Mouse (Mus musculus): ENCODE data around the gene Mgat3. TPM values are rescaled to one million over a fixed set of nuclear protein-coding genes. Genes with fewer than 3 reads are reported as not detected.
A peak's percentile ranks its signal among the peaks of the same experiment; 100 is the strongest.

The Mgat3 gene
- total and polyA plus RNA-seq, 3 experiments: not detected

- H3K4me1 ChIP-seq (ENCODE audit: control insufficient read depth in 1 of 2, insufficient read depth in 2 of 2, low read length in 2 of 2): peaks cover 20 to 41% of the 10 kb centered on the region in 2 experiments
- H3K36me3 ChIP-seq (ENCODE audit: control insufficient read depth in 1 of 2, insufficient read depth in 2 of 2, low read length in 2 of 2): peaks cover 0 to 38% of the 10 kb centered on the region in 2 experiments; a peak in 2 of 4 replicates
- H3K9ac ChIP-seq (ENCODE audit: control insufficient read depth, low read depth, low read length, poor library complexity, severe bottlenecking): peak within 1 kb of the TSS; percentile 99
These were observed 40.4 kb upstream of the Mgat3 start, which contains the start of gene Tab1 for GRCm38 (mm10) chr15:80132993-80133586. Tab1 (plus strand) TSS chr15:80133127.

GRCm38 (mm10) chr15:80133682-80134449 lies 39.7 kb upstream of the Mgat3 start:
- Histone ChIP-seq H3K27me3 (ENCODE audit: control insufficient read depth in 1 of 2, insufficient read depth in 2 of 2, low read length in 2 of 2) (no peaks in the 10 kb centered on the region), H3K27ac (ENCODE audit: control insufficient read depth, low read depth, low read length) (peak overlapping the region; percentile 95), H3K9ac (ENCODE audit: control insufficient read depth, low read depth, low read length, poor library complexity, severe bottlenecking) (peak overlapping the region; percentile 99), H3K9me3 (replicated peaks; ENCODE audit: insufficient read depth, low read length) (no peaks in the 10 kb centered on the region), H3K79me2 (ENCODE audit: control insufficient read depth, insufficient read depth, low read length, poor library complexity) (peaks cover 46% of the 10 kb centered on the region), H3K4me3 (ENCODE audit: control insufficient read depth in 1 of 2, insufficient read depth in 1 of 2, low read depth in 2 of 2, low read length in 2 of 2) (peak overlapping the region; percentile 69 to 76), H3K4me1 (ENCODE audit: control insufficient read depth in 1 of 2, insufficient read depth in 2 of 2, low read length in 2 of 2) (peaks cover 20 to 41% of the 10 kb centered on the region in 2 experiments), H3K36me3 (ENCODE audit: control insufficient read depth in 1 of 2, insufficient read depth in 2 of 2, low read length in 2 of 2) (peaks cover 0 to 38% of the 10 kb centered on the region in 2 experiments; a peak in 2 of 4 replicates)
- peak; percentile 81 for DNase-seq (ENCODE audit: low read depth, low spot score)
- TF ChIP-seq USF1 (IDR thresholded peaks at IDR 0.05; ENCODE audit: low read depth, low read length) (no peak), POLR2AphosphoS2 (IDR thresholded peaks at IDR 0.05; ENCODE audit: low read length) (no peak; the same call in 1 of the 2 replicates), ZKSCAN1 (IDR thresholded peaks at IDR 0.05; ENCODE audit: low read depth, low read length) (no peak), ZMIZ1 (IDR thresholded peaks at IDR 0.05; ENCODE audit: low read depth, low read length) (no peak), MYC (IDR thresholded peaks at IDR 0.05; ENCODE audit: low read depth, low read length) (no peak), POLR2A (IDR thresholded peaks at IDR 0.05; ENCODE audit: control insufficient read depth in 1 of 2, insufficient read depth in 1 of 2, low read depth in 1 of 2, low read length in 2 of 2, poor library complexity in 1 of 2) (peak in 1 of 2 experiments; percentile 32; a peak in 2 of 4 replicates), BHLHE40 (IDR thresholded peaks at IDR 0.05; ENCODE audit: borderline replicate concordance, low read depth, low read length) (no peak), JUND (IDR thresholded peaks at IDR 0.05; ENCODE audit: low read depth, low read length) (no peak), CHD1 (IDR thresholded peaks at IDR 0.05; ENCODE audit: low read depth, low read length) (peak; percentile 90), UBTF (IDR thresholded peaks at IDR 0.05; ENCODE audit: borderline replicate concordance, insufficient read depth, low read depth, low read length) (no peak), MYB (IDR thresholded peaks at IDR 0.05; ENCODE audit: low read depth, low read length) (no peak), ELF1 (IDR thresholded peaks at IDR 0.05; ENCODE audit: low read depth, low read length) (0 out of 2 replicates have a peak, but pooled peaks have one; percentile 27), MAZ (IDR thresholded peaks at IDR 0.05; ENCODE audit: low read depth, low read length) (no peak), SMC3 (IDR thresholded peaks at IDR 0.05; ENCODE audit: low read depth, low read length) (no peak), MEF2A (IDR thresholded peaks at IDR 0.05; ENCODE audit: extremely low read depth, insufficient replicate concordance, low read depth, low read length, poor library complexity, severe bottlenecking) (no peak), MXI1 (IDR thresholded peaks at IDR 0.05; ENCODE audit: low read depth, low read length) (no peak; the same call in 1 of the 2 replicates), TBP (IDR thresholded peaks at IDR 0.05; ENCODE audit: low read depth, low read length) (no peak)

More at GRCm38 (mm10) chr15:80132993-80133586, 40.4 kb upstream of the Mgat3 start, which contains the start of gene Tab1:
- H3K27me3 ChIP-seq (ENCODE audit: control insufficient read depth in 1 of 2, insufficient read depth in 2 of 2, low read length in 2 of 2): no peaks in the 10 kb centered on the region
- H3K79me2 ChIP-seq (ENCODE audit: control insufficient read depth, insufficient read depth, low read length, poor library complexity): peaks cover 39% of the 10 kb centered on the region
- TF ChIP-seq POLR2AphosphoS5 (IDR thresholded peaks at IDR 0.05; ENCODE audit: borderline replicate concordance, low read depth, low read length): 0 out of 2 replicates have a peak, but pooled peaks have one; percentile 5
- peak; percentile 87 to 92 for TF ChIP-seq POLR2A (IDR thresholded peaks at IDR 0.05; ENCODE audit: control insufficient read depth in 1 of 2, insufficient read depth in 1 of 2, low read depth in 1 of 2, low read length in 2 of 2, poor library complexity in 1 of 2)
- TF ChIP-seq CTCF (IDR thresholded peaks at IDR 0.05 in 2 of 3, conservative IDR thresholded peaks at IDR 0.05 in 1 of 3; ENCODE audit: control insufficient read depth in 1 of 3, insufficient read depth in 1 of 3, low read depth in 2 of 3, low read length in 3 of 3, poor library complexity in 1 of 3, severe bottlenecking in 1 of 3): peak; percentile 26 to 69 (median 58); a peak in 4 of 6 replicates
- TF ChIP-seq CHD1 (IDR thresholded peaks at IDR 0.05; ENCODE audit: low read depth, low read length): no peak; the same call in 1 of the 2 replicates
- no peak for TF ChIP-seq JUND (IDR thresholded peaks at IDR 0.05; ENCODE audit: low read depth, low read length)
- TF ChIP-seq CHD2 (IDR thresholded peaks at IDR 0.05; ENCODE audit: low read length): no peak
- TF ChIP-seq MAX (IDR thresholded peaks at IDR 0.05; ENCODE audit: low read length): peak; percentile 56
- peak; percentile 60 for TF ChIP-seq TBP (IDR thresholded peaks at IDR 0.05; ENCODE audit: low read depth, low read length)
- TF ChIP-seq HCFC1 (IDR thresholded peaks at IDR 0.05; ENCODE audit: low read depth, low read length): peak; percentile 84
- peak; percentile 79; the same call in 1 of the 2 replicates for TF ChIP-seq E2F4 (IDR thresholded peaks at IDR 0.05; ENCODE audit: borderline replicate concordance, low read depth, low read length)
- TF ChIP-seq SIN3A (IDR thresholded peaks at IDR 0.05; ENCODE audit: low read length): peak; percentile 85
- peak; percentile 73; the same call in 1 of the 2 replicates for TF ChIP-seq GABPA (IDR thresholded peaks at IDR 0.05; ENCODE audit: low read depth, low read length)
- TF ChIP-seq ZMIZ1 (IDR thresholded peaks at IDR 0.05; ENCODE audit: low read depth, low read length): peak; percentile 80; the same call in 1 of the 2 replicates
- TF ChIP-seq TAL1 (IDR thresholded peaks at IDR 0.05; ENCODE audit: low read length): no peak
- TF ChIP-seq NELFE (IDR thresholded peaks at IDR 0.05; ENCODE audit: low read depth, low read length): peak; percentile 75
- TF ChIP-seq MYC (IDR thresholded peaks at IDR 0.05; ENCODE audit: low read depth, low read length): no peak; the same call in 1 of the 2 replicates
- 0 out of 2 replicates have a peak, but pooled peaks have one; percentile 21 for TF ChIP-seq USF1 (IDR thresholded peaks at IDR 0.05; ENCODE audit: low read depth, low read length)
- TF ChIP-seq TCF12 (IDR thresholded peaks at IDR 0.05; ENCODE audit: low read depth, low read length): peak; percentile 76
- peak; percentile 82; the same call in 1 of the 2 replicates for TF ChIP-seq MAZ (IDR thresholded peaks at IDR 0.05; ENCODE audit: low read depth, low read length)
- peak; percentile 23; the same call in 1 of the 2 replicates for TF ChIP-seq ETS1 (IDR thresholded peaks at IDR 0.05; ENCODE audit: low read depth, low read length)
- TF ChIP-seq MXI1 (IDR thresholded peaks at IDR 0.05; ENCODE audit: low read depth, low read length): peak; percentile 64
- TF ChIP-seq NRF1 (IDR thresholded peaks at IDR 0.05; ENCODE audit: insufficient read depth, low read depth, low read length, poor library complexity, severe bottlenecking): peak; percentile 74
- 0 out of 4 replicates have a peak, but pooled peaks of 1 of the 2 experiments have one; percentile 38 for TF ChIP-seq EP300 (IDR thresholded peaks at IDR 0.05; ENCODE audit: low read depth in 1 of 2, low read length in 2 of 2)
- TF ChIP-seq ELF1 (IDR thresholded peaks at IDR 0.05; ENCODE audit: low read depth, low read length): no peak; the same call in 1 of the 2 replicates
- TF ChIP-seq POLR2AphosphoS2 (IDR thresholded peaks at IDR 0.05; ENCODE audit: low read length): peak; percentile 74; the same call in 1 of the 2 replicates
- H3K9me3 ChIP-seq (replicated peaks; ENCODE audit: insufficient read depth, low read length): no peaks in the 10 kb centered on the region
- DNase-seq (ENCODE audit: low read depth, low spot score): peak; percentile 95
- H3K4me3 ChIP-seq (ENCODE audit: control insufficient read depth in 1 of 2, insufficient read depth in 1 of 2, low read depth in 2 of 2, low read length in 2 of 2): peak within 1 kb of the TSS; percentile 69 to 76
- H3K27ac ChIP-seq (ENCODE audit: control insufficient read depth, low read depth, low read length): peak within 1 kb of the TSS; percentile 95
